Mouse (Mus musculus) kidney, postnatal 25 days (tissue): ENCODE results near the gene Olfr1054.
"Not testable (repeated sequence)": the region's sequence is repeated elsewhere in the genome, so short reads cannot be mapped to it uniquely, and the experiment has no call there.

ENCODE experiments used
- DNase-seq, 2 experiments: peaks; one replicate each; pipeline ENCODE4 v3.0.0; 2021; ENCODE audit warnings: mixed read lengths in 2 of 2

Gene Olfr1054

GRCm38 (mm10) chr2:86335333-86335732 is at the start of gene Olfr1054:
TSS of gene Olfr1054 (minus strand) at chr2:86335433.
- no peak for DNase-seq

- DNase-seq = no peak
Observed at GRCm38 (mm10) chr2:86378293-86378692, 43.1 kb upstream of the Olfr1054 start, which contains the start of gene Olfr1057. TSS of gene Olfr1057 (minus strand) at chr2:86378393.

GRCm38 (mm10) chr2:86366342-86366741 is 31.1 kb upstream of the Olfr1054 start:
- DNase-seq = not testable (repeated sequence)

- DNase-seq = no peak
Observed at GRCm38 (mm10) chr2:86362369-86362768, 27.1 kb upstream of the Olfr1054 start, which contains the start of gene Olfr1056. TSS of gene Olfr1056 (minus strand) at chr2:86362469.

- DNase-seq = not testable (repeated sequence)
Observed at GRCm38 (mm10) chr2:86351751-86352150, 16.5 kb upstream of the Olfr1054 start.

GRCm38 (mm10) chr2:86350184-86350583 is 15.0 kb upstream of the Olfr1054 start, which contains the start of gene Olfr1055:
TSS of gene Olfr1055 (minus strand) at chr2:86350284.
- no peak for DNase-seq

- no peak for DNase-seq
Observed at GRCm38 (mm10) chr2:86315184-86315583, 20.0 kb downstream of the Olfr1054 start, which contains the start of gene Olfr1053. TSS of gene Olfr1053 (minus strand) at chr2:86315284.

- no peak for DNase-seq
Observed at GRCm38 (mm10) chr2:86292155-86292554, 43.1 kb downstream of the Olfr1054 start, which contains the start of gene Olfr1052. TSS of gene Olfr1052 (plus strand) at chr2:86292455.
